Mouse (Mus musculus): ENCODE data around the gene Dolpp1. TPM values are rescaled to one million over a fixed set of nuclear protein-coding genes. Genes with fewer than 3 reads are reported as not detected.

The Dolpp1 gene
- polyA plus RNA-seq, 1 experiment, result 199 TPM

GRCm38 (mm10) chr2:30379307-30379706 lies 12.7 kb upstream of the Dolpp1 start:
- 85% methylated on average over 7 of the region's 7 CpGs for WGBS
- Histone ChIP-seq H3K4me1 (ENCODE audit: control insufficient read depth, insufficient read depth, insufficient read length, low read length) (peaks cover 14% of the 10 kb centered on the region), H3K36me3 (ENCODE audit: control insufficient read depth, insufficient read depth, low read length) (peaks cover 71% of the 10 kb centered on the region), H3K27me3 (ENCODE audit: control insufficient read depth, insufficient read depth, low read length) (no peaks in the 10 kb centered on the region), H3K4me3 (ENCODE audit: low read depth, low read length) (no peak overlapping the region), H3K27ac (ENCODE audit: insufficient read depth, low read depth, low read length) (no peak overlapping the region)
- TF ChIP-seq CTCF (IDR thresholded peaks at IDR 0.05; ENCODE audit: extremely low read depth, insufficient read length, insufficient replicate concordance, low read depth, low read length), result no peak

GRCm38 (mm10) chr2:30380564-30381376 lies 11.3 kb upstream of the Dolpp1 start:
- no peak for TF ChIP-seq POLR2A (IDR thresholded peaks at IDR 0.05; ENCODE audit: low read depth, low read length)
- no peak for TF ChIP-seq CTCF (IDR thresholded peaks at IDR 0.05; ENCODE audit: extremely low read depth, insufficient read length, insufficient replicate concordance, low read depth, low read length)
- Histone ChIP-seq H3K4me1 (ENCODE audit: control insufficient read depth, insufficient read depth, insufficient read length, low read length) (peaks cover 14% of the 10 kb centered on the region), H3K27me3 (ENCODE audit: control insufficient read depth, insufficient read depth, low read length) (no peaks in the 10 kb centered on the region), H3K4me3 (ENCODE audit: low read depth, low read length) (no peak overlapping the region), H3K27ac (ENCODE audit: insufficient read depth, low read depth, low read length) (peak overlapping the region; percentile 68), H3K36me3 (ENCODE audit: control insufficient read depth, insufficient read depth, low read length) (peaks cover 73% of the 10 kb centered on the region)
- WGBS, result 81% methylated on average over 10 of the region's 10 CpGs

DNA sequence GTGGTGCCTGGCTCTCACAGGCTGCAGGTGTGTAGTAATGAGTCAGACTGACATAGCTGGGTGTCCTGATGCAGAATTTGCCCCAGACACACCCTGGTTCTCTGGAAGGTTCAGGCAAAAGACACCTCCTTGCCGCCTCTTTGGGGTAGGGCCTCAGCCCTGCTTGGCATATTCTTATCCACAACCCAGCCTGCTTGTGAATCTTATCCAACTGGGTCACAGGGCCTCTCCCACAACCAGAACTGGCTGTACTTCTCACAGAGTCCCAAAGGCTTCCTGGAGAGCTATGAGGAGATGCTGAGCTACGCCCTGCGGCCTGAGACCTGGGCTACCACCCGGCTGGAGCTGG lies 10.7 kb upstream of the Dolpp1 start:
- H3K4me1 ChIP-seq (ENCODE audit: control insufficient read depth, insufficient read depth, insufficient read length, low read length), result peaks cover 14% of the 10 kb centered on the region
- no peaks in the 10 kb centered on the region for H3K27me3 ChIP-seq (ENCODE audit: control insufficient read depth, insufficient read depth, low read length)
- TF ChIP-seq CTCF (IDR thresholded peaks at IDR 0.05; ENCODE audit: extremely low read depth, insufficient read length, insufficient replicate concordance, low read depth, low read length) (no peak), POLR2A (IDR thresholded peaks at IDR 0.05; ENCODE audit: low read depth, low read length) (no peak)
- peak overlapping the region; percentile 17; the same call in 1 of the 2 replicates for H3K27ac ChIP-seq (ENCODE audit: insufficient read depth, low read depth, low read length)
- peaks cover 67% of the 10 kb centered on the region for H3K36me3 ChIP-seq (ENCODE audit: control insufficient read depth, insufficient read depth, low read length)
- 79% methylated on average over 4 of the region's 4 CpGs for WGBS
- no peak overlapping the region for H3K4me3 ChIP-seq (ENCODE audit: low read depth, low read length)

DNA sequence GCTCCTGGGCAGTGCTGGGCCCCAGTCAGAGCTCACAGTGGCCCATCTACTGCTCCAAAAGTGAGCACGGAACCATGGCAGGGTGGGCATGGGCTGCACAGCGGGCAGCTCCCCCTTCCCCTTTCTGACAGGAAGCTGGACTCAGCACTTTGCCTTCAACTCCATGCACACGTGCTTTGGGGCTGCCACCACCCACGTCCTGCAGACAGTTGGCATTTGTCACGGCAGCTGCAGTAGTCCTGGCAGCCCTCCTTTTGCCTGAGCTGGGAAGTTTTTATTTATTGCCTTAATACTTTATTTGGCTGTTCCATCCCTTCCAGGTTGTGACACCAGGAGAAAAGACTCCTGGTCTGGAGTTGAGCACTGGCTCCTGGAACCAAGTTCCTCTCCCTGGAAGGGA lies 7.2 kb upstream of the Dolpp1 start:
- Histone ChIP-seq H3K27ac (ENCODE audit: insufficient read depth, low read depth, low read length) (no peak overlapping the region), H3K27me3 (ENCODE audit: control insufficient read depth, insufficient read depth, low read length) (no peaks in the 10 kb centered on the region), H3K36me3 (ENCODE audit: control insufficient read depth, insufficient read depth, low read length) (peaks cover 38% of the 10 kb centered on the region), H3K4me1 (ENCODE audit: control insufficient read depth, insufficient read depth, insufficient read length, low read length) (peaks cover 6% of the 10 kb centered on the region), H3K4me3 (ENCODE audit: low read depth, low read length) (no peak overlapping the region)
- TF ChIP-seq POLR2A (IDR thresholded peaks at IDR 0.05; ENCODE audit: low read depth, low read length) (no peak), CTCF (IDR thresholded peaks at IDR 0.05; ENCODE audit: extremely low read depth, insufficient read length, insufficient replicate concordance, low read depth, low read length) (no peak)
- 72% methylated on average over 5 of the region's 5 CpGs for WGBS

DNA sequence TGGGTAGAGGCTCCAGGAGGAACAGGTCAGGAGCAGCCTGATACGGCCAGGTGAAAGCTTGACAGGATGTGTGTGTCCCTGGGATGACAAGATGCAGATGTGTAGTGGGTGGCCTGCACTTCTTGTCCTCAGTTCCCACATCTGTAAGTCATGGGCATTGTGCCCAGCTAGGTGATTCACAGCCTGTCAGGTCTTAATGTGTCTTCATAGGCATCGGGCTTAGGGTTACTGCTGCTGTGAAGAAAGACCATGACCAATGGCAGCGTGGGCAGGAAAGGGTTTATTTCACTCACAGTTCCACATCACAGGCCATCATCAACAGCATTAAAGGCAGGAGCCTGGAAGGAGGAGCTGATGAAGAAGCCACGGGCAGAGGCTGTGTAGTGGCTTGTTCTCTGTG lies 6.5 kb upstream of the Dolpp1 start:
- no peaks in the 10 kb centered on the region for H3K27me3 ChIP-seq (ENCODE audit: control insufficient read depth, insufficient read depth, low read length)
- peaks cover 33% of the 10 kb centered on the region for H3K36me3 ChIP-seq (ENCODE audit: control insufficient read depth, insufficient read depth, low read length)
- no peak overlapping the region for H3K27ac ChIP-seq (ENCODE audit: insufficient read depth, low read depth, low read length)
- H3K4me1 ChIP-seq (ENCODE audit: control insufficient read depth, insufficient read depth, insufficient read length, low read length), result peaks cover 6% of the 10 kb centered on the region
- no peak overlapping the region for H3K4me3 ChIP-seq (ENCODE audit: low read depth, low read length)
- 87% methylated on average over 4 of the region's 4 CpGs for WGBS
- TF ChIP-seq POLR2A (IDR thresholded peaks at IDR 0.05; ENCODE audit: low read depth, low read length) (no peak), CTCF (IDR thresholded peaks at IDR 0.05; ENCODE audit: extremely low read depth, insufficient read length, insufficient replicate concordance, low read depth, low read length) (no peak)

GRCm38 (mm10) chr2:30386913-30387312 lies 5.1 kb upstream of the Dolpp1 start:
- Histone ChIP-seq H3K27ac (ENCODE audit: insufficient read depth, low read depth, low read length) (no peak overlapping the region), H3K4me3 (ENCODE audit: low read depth, low read length) (no peak overlapping the region), H3K36me3 (ENCODE audit: control insufficient read depth, insufficient read depth, low read length) (peaks cover 28% of the 10 kb centered on the region), H3K4me1 (ENCODE audit: control insufficient read depth, insufficient read depth, insufficient read length, low read length) (no peaks in the 10 kb centered on the region), H3K27me3 (ENCODE audit: control insufficient read depth, insufficient read depth, low read length) (no peaks in the 10 kb centered on the region)
- 82% methylated on average over 9 of the region's 9 CpGs for WGBS
- TF ChIP-seq CTCF (IDR thresholded peaks at IDR 0.05; ENCODE audit: extremely low read depth, insufficient read length, insufficient replicate concordance, low read depth, low read length) (no peak), POLR2A (IDR thresholded peaks at IDR 0.05; ENCODE audit: low read depth, low read length) (no peak)

GRCm38 (mm10) chr2:30389000-30389399 lies 3.1 kb upstream of the Dolpp1 start:
- no peak overlapping the region for H3K27ac ChIP-seq (ENCODE audit: insufficient read depth, low read depth, low read length)
- no peak overlapping the region for H3K4me3 ChIP-seq (ENCODE audit: low read depth, low read length)
- TF ChIP-seq CTCF (IDR thresholded peaks at IDR 0.05; ENCODE audit: extremely low read depth, insufficient read length, insufficient replicate concordance, low read depth, low read length), result no peak
- TF ChIP-seq POLR2A (IDR thresholded peaks at IDR 0.05; ENCODE audit: low read depth, low read length), result no peak
- H3K27me3 ChIP-seq (ENCODE audit: control insufficient read depth, insufficient read depth, low read length), result no peaks in the 10 kb centered on the region
- peaks cover 10% of the 10 kb centered on the region; the same call in 1 of the 2 replicates for H3K36me3 ChIP-seq (ENCODE audit: control insufficient read depth, insufficient read depth, low read length)
- 88% methylated on average over 2 of the region's 2 CpGs for WGBS
- H3K4me1 ChIP-seq (ENCODE audit: control insufficient read depth, insufficient read depth, insufficient read length, low read length), result peaks cover 6% of the 10 kb centered on the region

Measured in small intestine, adult 2 months (tissue).